Comparison of ENCODE assay signal across 8 mouse cellular contexts in genomic region chr15:79932323-79932987, GRCm38 (mm10). TPM values are rescaled to one million over a fixed set of nuclear protein-coding genes. Genes with fewer than 3 reads are reported as not detected.
A peak's percentile ranks its signal among the peaks of the same experiment; 100 is the strongest.
DNase-seq lines count a peak whose midpoint lies in the region; ATAC-seq lines count a peak whose summit lies in the region.

No protein-coding gene starts in this region.

- peaks cover 24% of the 10 kb centered on the region for H3K27me3 ChIP-seq in intestine, embryonic 16.5 days (replicated peaks; ENCODE audit: control insufficient read depth, insufficient read depth, low read length)

- peak; percentile 88 to 91 for DNase-seq in adrenal gland, adult 18-20 months (ENCODE audit: low spot score in 2 of 2)
- peak; percentile 92 for DNase-seq in embryo, embryonic 11 days
- DNase-seq in gastrocnemius, postnatal 25 days = peak; percentile 88
- DNase-seq in left cerebral cortex, postnatal 25 days (ENCODE audit: low spot score in 2 of 2) = peak; percentile 93 to 94
- DNase-seq in mesoderm, embryonic 11.5 days (ENCODE audit: low read depth, low spot score) = peak; percentile 86
- peak; percentile 91 for DNase-seq in right cerebral cortex, postnatal 25 days
- DNase-seq in urinary bladder, postnatal 36 days (ENCODE audit: low spot score in 2 of 2) = peak; percentile 92 to 94

- 0% methylated on average over 61 of the region's 62 CpGs for WGBS in intestine, embryonic 16.5 days

- peaks cover 16% of the 10 kb centered on the region for H3K4me1 ChIP-seq in intestine, embryonic 16.5 days (ENCODE audit: control insufficient read depth, insufficient read depth, low read length)

- H3K36me3 ChIP-seq in intestine, embryonic 16.5 days (ENCODE audit: control insufficient read depth, insufficient read depth, low read length) = no peaks in the 10 kb centered on the region

- H3K9me3 ChIP-seq in intestine, embryonic 16.5 days (ENCODE audit: control insufficient read depth, low read length) = no peaks in the 10 kb centered on the region

- peak; percentile 79 for ATAC-seq in intestine, embryonic 16.5 days

- peak overlapping the region; percentile 93 for H3K4me2 ChIP-seq in intestine, embryonic 16.5 days (ENCODE audit: low read depth, low read length)

- H3K27ac ChIP-seq in intestine, embryonic 16.5 days (ENCODE audit: low read length) = peak overlapping the region; percentile 61

- intact Hi-C loops in left cerebral cortex, postnatal 25 days (cut with DNase I) = loop anchor here (10.0 kb wide), 1 partner anchor 292 kb away; no protein-coding TSS in a partner anchor

- peak overlapping the region; percentile 73 for H3K9ac ChIP-seq in intestine, embryonic 16.5 days (ENCODE audit: low read depth, low read length)

- H3K4me3 ChIP-seq in intestine, embryonic 16.5 days (ENCODE audit: low read length) = peak overlapping the region; percentile 73

RNA-seq across cellular contexts. Expression of gene Cbx7, which starts 38.5 kb away (rescaled TPM):
- 10 to 100 TPM; 20.8 to 24.7 TPM for total RNA-seq in adrenal gland, adult 18-20 months (2021)
- total RNA-seq in gastrocnemius, postnatal 25 days (2021) = 10 to 100 TPM in 1 of 2 experiments, 1 to 10 TPM in 1; 8.6 to 11.1 TPM
- polyA plus RNA-seq in intestine, embryonic 16.5 days (2015; fragmentation: Nextera tagmentation; extraction: Ambion mirVana) = 3.7 and 4.8 TPM in 2 replicates
- total RNA-seq in left cerebral cortex, postnatal 25 days (2021) = 10 to 100 TPM; 27.1 to 29.5 TPM

RNA-seq across cellular contexts. Expression of gene Apobec3, which starts 41.0 kb away (rescaled TPM):
- 10 to 100 TPM; 12.8 to 13.0 TPM for total RNA-seq in adrenal gland, adult 18-20 months (2021)
- 1 to 10 TPM; 2.3 to 4.0 TPM for total RNA-seq in gastrocnemius, postnatal 25 days (2021)
- polyA plus RNA-seq in intestine, embryonic 16.5 days (2015; fragmentation: Nextera tagmentation; extraction: Ambion mirVana) = 12.9 and 16.2 TPM in 2 replicates
- 1 to 10 TPM; 3.7 to 4.0 TPM for total RNA-seq in left cerebral cortex, postnatal 25 days (2021)

Comparison
In these comparisons a context has a peak if more than half of its experiments do, and no peak if none do; other contexts are left out.
1. Peak in every context shown above with its lines: DNase-seq, ATAC-seq, H3K4me3 ChIP-seq and H3K27ac ChIP-seq.